Mouse (Mus musculus) B cell, adult 67 days (primary cell): Measurements from ENCODE around the gene Nsun2. TPM values are rescaled to one million over a fixed set of nuclear protein-coding genes. Genes with fewer than 3 reads are reported as not detected.

Experiments used
- total RNA-seq, 2 experiments: library from RNA; stranded (reverse); gene quantifications; 4 replicates each; pipeline ENCODE4 v1.2.4; 2023

Nsun2 gene
- 100 to 1,000 TPM; 104 to 106 TPM for total RNA-seq

GRCm38 (mm10) chr13:69533405-69534333, at the start of gene Nsun2:
TSS of gene Nsun2 (plus strand) at chr13:69533746.

GRCm38 (mm10) chr13:69534334-69534653, 748 bp downstream of the Nsun2 start, which contains the start of gene Tent4a:
TSS of gene Tent4a (minus strand) at chr13:69534617.

GRCm38 (mm10) chr13:69611398-69612174, 78.0 kb downstream of the Nsun2 start, which contains the start of gene Srd5a1:
TSS of gene Srd5a1 (minus strand) at chr13:69611442.

Other genes starting within 250 kb of the Nsun2 start
- 10 to 100 TPM; 18.5 to 19.8 TPM for gene Tent4a, start 871 bp downstream of the Nsun2 start, total RNA-seq
- 1 to 10 TPM in 1 of 2 experiments, under 1 TPM in 1; 0.46 to 1.2 TPM for gene Srd5a1, start 77.7 kb downstream of the Nsun2 start, total RNA-seq
- not detected for gene Ube2ql1, start 206.1 kb downstream of the Nsun2 start, total RNA-seq